8 mouse cellular contexts compared by ENCODE assay signal in genomic region chr2:29346629-29347271, GRCm38 (mm10). TPM values are rescaled to one million over a fixed set of nuclear protein-coding genes. Genes with fewer than 3 reads are reported as not detected.
DNase-seq lines count a peak whose midpoint lies in the region; ATAC-seq lines count a peak whose summit lies in the region.

Gene Med27 (plus strand): TSS chr2:29346819.

- ATAC-seq in hindbrain, embryonic 16.5 days: peak; percentile 98

- peak within 1 kb of the TSS; percentile 91 for H3K9ac ChIP-seq in hindbrain, embryonic 16.5 days (ENCODE audit: low read depth, low read length)

- peak within 1 kb of the TSS; percentile 96 for H3K4me2 ChIP-seq in hindbrain, embryonic 16.5 days (ENCODE audit: low read length)

- no peaks in the 10 kb centered on the region for H3K9me3 ChIP-seq in hindbrain, embryonic 16.5 days (ENCODE audit: control insufficient read depth, low read length)

- H3K27ac ChIP-seq in hindbrain, embryonic 16.5 days (ENCODE audit: low read depth, low read length): peak within 1 kb of the TSS; percentile 79
- H3K27ac ChIP-seq in macrophage: peak within 1 kb of the TSS; percentile 41

- H3K36me3 ChIP-seq in hindbrain, embryonic 16.5 days (ENCODE audit: control insufficient read depth, insufficient read depth, low read length): peaks cover 8% of the 10 kb centered on the region
- H3K36me3 ChIP-seq in macrophage (ENCODE audit: inconsistent target): peaks cover 20% of the 10 kb centered on the region; the same call in 1 of the 2 replicates

- 2% methylated on average over 41 of the region's 41 CpGs for whole genome bisulfite sequencing in hindbrain, embryonic 16.5 days
- WGBS in macrophage (ENCODE audit: missing documents): 2% methylated on average over 38 of the region's 41 CpGs

- peak; percentile 74 for DNase-seq in WW6 (ENCODE audit: low read depth, low spot score)
- peak; percentile 89 to 96 for DNase-seq in cerebellum, postnatal 4 days (ENCODE audit: low spot score in 2 of 2)
- peak; percentile 98 for DNase-seq in gastrocnemius, adult 18-20 months (ENCODE audit: low spot score)
- peak; percentile 99 for DNase-seq in left cerebral cortex, adult 18-20 months (ENCODE audit: low spot score in 2 of 2)
- peak; percentile 98 for DNase-seq in right cerebral cortex, adult 18-20 months
- peak; percentile 89 for DNase-seq in urinary bladder, postnatal 10 days (ENCODE audit: low spot score)

- peak within 1 kb of the TSS; percentile 87 for H3K4me3 ChIP-seq in hindbrain, embryonic 16.5 days (ENCODE audit: low read length)
- H3K4me3 ChIP-seq in macrophage (ENCODE audit: inconsistent target): peak within 1 kb of the TSS; percentile 100

- peaks cover 9% of the 10 kb centered on the region for H3K4me1 ChIP-seq in hindbrain, embryonic 16.5 days (ENCODE audit: control insufficient read depth, insufficient read depth, low read depth, low read length)

- H3K27me3 ChIP-seq in hindbrain, embryonic 16.5 days (replicated peaks; ENCODE audit: control insufficient read depth, insufficient read depth, low read length): no peaks in the 10 kb centered on the region

- peaks cover 11% of the 10 kb centered on the region; the same call in 1 of the 2 replicates for H3K79me2 ChIP-seq in macrophage (ENCODE audit: inconsistent target)

RNA-seq across cellular contexts. Expression of gene Med27, which starts in this region (rescaled TPM):
- 10 to 100 TPM; 14.4 to 15.4 TPM for total RNA-seq in gastrocnemius, adult 18-20 months (2021)
- polyA plus RNA-seq in hindbrain, embryonic 16.5 days (2015; fragmentation: Nextera tagmentation; extraction: Ambion mirVana): 60.2 and 63.3 TPM in 2 replicates
- 10 to 100 TPM; 35.8 to 39.6 TPM for total RNA-seq in left cerebral cortex, adult 18-20 months (2021)
- total RNA-seq in macrophage (2018; cell fraction: chromatin; rRNA removed): 10 to 100 TPM; 12.2 to 44.0 (median 28.7) TPM
- total RNA-seq in macrophage (2018; cell fraction: cytosol; rRNA removed): 10 to 100 TPM in 20 of 26 experiments, 1 to 10 TPM in 6; 7.7 to 13.7 (median 10.9) TPM
- total RNA-seq in macrophage (2018; cell fraction: nucleus; rRNA removed): 10 to 100 TPM; 10.0 to 33.5 (median 18.9) TPM
- polyA plus RNA-seq in macrophage (2018): 10.1 to 15.1 TPM (median 14.5 TPM) in 3 replicates

Comparison
In these comparisons a context has a peak if more than half of its experiments do, and no peak if none do; other contexts are left out.
1. Peak in every context shown above with its lines: DNase-seq, ATAC-seq, H3K4me3 ChIP-seq and H3K27ac ChIP-seq.